Mouse (Mus musculus): ENCODE data around the gene Trim65. TPM values are rescaled to one million over a fixed set of nuclear protein-coding genes. Genes with fewer than 3 reads are reported as not detected.

The Trim65 gene
- total and polyA plus RNA-seq, 2 experiments from 2014 or later: 2.7 to 5.9 TPM

- H3K36me3 ChIP-seq (replicated peaks; ENCODE audit: control insufficient read depth, insufficient read depth, low read length): peaks cover 19% of the 10 kb centered on the region
- DNase-seq (ENCODE audit: low spot score): no peak
These were observed 3.2 kb upstream of the Trim65 start for GRCm38 (mm10) chr11:116134171-116134570.

GRCm38 (mm10) chr11:116133497-116133896, 2.6 kb upstream of the Trim65 start:
- Histone ChIP-seq H3K4me3 (ENCODE audit: low read depth, low read length) (no peak overlapping the region), H3K4me2 (ENCODE audit: low read depth, low read length) (no peak overlapping the region), H3K27ac (ENCODE audit: low read depth) (no peak overlapping the region), H3K4me1 (ENCODE audit: control insufficient read depth, insufficient read depth) (0 out of 2 replicates have a peak, but pooled peaks cover 9% of the 10 kb centered on the region), H3K27me3 (ENCODE audit: control insufficient read depth, insufficient read depth, low read length) (no peaks in the 10 kb centered on the region), H3K9ac (replicated peaks; ENCODE audit: low read depth, low read length) (no peak overlapping the region), H3K9me3 (replicated peaks; ENCODE audit: control insufficient read depth, low read length) (no peaks in the 10 kb centered on the region), H3K36me3 (replicated peaks; ENCODE audit: control insufficient read depth, insufficient read depth, low read length) (peaks cover 19% of the 10 kb centered on the region)
- DNase-seq (ENCODE audit: low spot score): no peak
- TF ChIP-seq CTCF (IDR thresholded peaks at IDR 0.05; ENCODE audit: low read depth): no peak
- TF ChIP-seq EP300 (IDR thresholded peaks at IDR 0.05; ENCODE audit: low read depth): no peak
- no peak for ATAC-seq (ENCODE audit: insufficient read depth, low read depth)
- WGBS: 76% methylated on average over 5 of the region's 5 CpGs

More at GRCm38 (mm10) chr11:116134171-116134570, 3.2 kb upstream of the Trim65 start:
- H3K27me3 ChIP-seq (ENCODE audit: control insufficient read depth, insufficient read depth, low read length): no peaks in the 10 kb centered on the region
- no peak overlapping the region for H3K9ac ChIP-seq (replicated peaks; ENCODE audit: low read depth, low read length)
- H3K27ac ChIP-seq (ENCODE audit: low read depth): no peak overlapping the region
- H3K4me2 ChIP-seq (ENCODE audit: low read depth, low read length): no peak overlapping the region
- no peak for ATAC-seq (ENCODE audit: insufficient read depth, low read depth)
- no peak overlapping the region for H3K4me3 ChIP-seq (ENCODE audit: low read depth, low read length)
- TF ChIP-seq EP300 (IDR thresholded peaks at IDR 0.05; ENCODE audit: low read depth) (no peak), CTCF (IDR thresholded peaks at IDR 0.05; ENCODE audit: low read depth) (no peak)
- WGBS: 75% methylated on average over 10 of the region's 10 CpGs
- H3K4me1 ChIP-seq (ENCODE audit: control insufficient read depth, insufficient read depth): 0 out of 2 replicates have a peak, but pooled peaks cover 9% of the 10 kb centered on the region
- H3K9me3 ChIP-seq (replicated peaks; ENCODE audit: control insufficient read depth, low read length): no peaks in the 10 kb centered on the region

- H3K4me1 ChIP-seq (ENCODE audit: control insufficient read depth, insufficient read depth): peaks cover 15% of the 10 kb centered on the region; the same call in 1 of the 2 replicates
- ATAC-seq (ENCODE audit: insufficient read depth, low read depth) (no peak), DNase-seq (ENCODE audit: low spot score) (peak; percentile 46)
- H3K9ac ChIP-seq (replicated peaks; ENCODE audit: low read depth, low read length): no peak overlapping the region
- peaks cover 19% of the 10 kb centered on the region for H3K36me3 ChIP-seq (replicated peaks; ENCODE audit: control insufficient read depth, insufficient read depth, low read length)
- H3K27me3 ChIP-seq (ENCODE audit: control insufficient read depth, insufficient read depth, low read length): no peaks in the 10 kb centered on the region
- TF ChIP-seq CTCF (IDR thresholded peaks at IDR 0.05; ENCODE audit: low read depth) (peak; percentile 23), EP300 (IDR thresholded peaks at IDR 0.05; ENCODE audit: low read depth) (no peak)
- 75% methylated on average over 16 of the region's 16 CpGs for WGBS
- no peak overlapping the region for H3K27ac ChIP-seq (ENCODE audit: low read depth)
- H3K9me3 ChIP-seq (replicated peaks; ENCODE audit: control insufficient read depth, low read length): no peaks in the 10 kb centered on the region
- no peak overlapping the region for H3K4me2 ChIP-seq (ENCODE audit: low read depth, low read length)
- H3K4me3 ChIP-seq (ENCODE audit: low read depth, low read length): no peak overlapping the region
These were observed 1.7 kb upstream of the Trim65 start for GRCm38 (mm10) chr11:116132366-116133333.

- Histone ChIP-seq H3K36me3 (replicated peaks; ENCODE audit: control insufficient read depth, insufficient read depth, low read length) (peaks cover 22% of the 10 kb centered on the region), H3K27ac (ENCODE audit: low read depth) (peak overlapping the region; percentile 92), H3K9me3 (replicated peaks; ENCODE audit: control insufficient read depth, low read length) (no peaks in the 10 kb centered on the region), H3K4me2 (ENCODE audit: low read depth, low read length) (peak overlapping the region; percentile 71), H3K4me3 (ENCODE audit: low read depth, low read length) (peak overlapping the region; percentile 63), H3K4me1 (ENCODE audit: control insufficient read depth, insufficient read depth) (peaks cover 23% of the 10 kb centered on the region; the same call in 1 of the 2 replicates), H3K27me3 (ENCODE audit: control insufficient read depth, insufficient read depth, low read length) (no peaks in the 10 kb centered on the region), H3K9ac (replicated peaks; ENCODE audit: low read depth, low read length) (peak overlapping the region; percentile 67; the same call in 1 of the 2 replicates)
- ATAC-seq (ENCODE audit: insufficient read depth, low read depth): no peak
- no peak for DNase-seq (ENCODE audit: low spot score)
- 78% methylated on average over 15 of the region's 15 CpGs for WGBS
- TF ChIP-seq CTCF (IDR thresholded peaks at IDR 0.05; ENCODE audit: low read depth) (no peak), EP300 (IDR thresholded peaks at IDR 0.05; ENCODE audit: low read depth) (no peak)
These were observed 632 bp upstream of the Trim65 start for GRCm38 (mm10) chr11:116131349-116132170.

GRCm38 (mm10) chr11:116129993-116130487, 888 bp downstream of the Trim65 start:
- ATAC-seq (ENCODE audit: insufficient read depth, low read depth) (no peak), DNase-seq (ENCODE audit: low spot score) (no peak)
- peaks cover 35% of the 10 kb centered on the region for H3K36me3 ChIP-seq (replicated peaks; ENCODE audit: control insufficient read depth, insufficient read depth, low read length)
- H3K9ac ChIP-seq (replicated peaks; ENCODE audit: low read depth, low read length): peak overlapping the region; percentile 67
- TF ChIP-seq CTCF (IDR thresholded peaks at IDR 0.05; ENCODE audit: low read depth) (no peak), EP300 (IDR thresholded peaks at IDR 0.05; ENCODE audit: low read depth) (no peak)
- 37% methylated on average over 8 of the region's 8 CpGs for WGBS
- H3K27ac ChIP-seq (ENCODE audit: low read depth): peak overlapping the region; percentile 92
- no peaks in the 10 kb centered on the region for H3K27me3 ChIP-seq (ENCODE audit: control insufficient read depth, insufficient read depth, low read length)
- H3K4me1 ChIP-seq (ENCODE audit: control insufficient read depth, insufficient read depth): peaks cover 23% of the 10 kb centered on the region; the same call in 1 of the 2 replicates
- peak overlapping the region; percentile 63 for H3K4me3 ChIP-seq (ENCODE audit: low read depth, low read length)
- H3K9me3 ChIP-seq (replicated peaks; ENCODE audit: control insufficient read depth, low read length): no peaks in the 10 kb centered on the region
- peak overlapping the region; percentile 71 for H3K4me2 ChIP-seq (ENCODE audit: low read depth, low read length)

Data from heart, postnatal 0 days (tissue).